ENCODE assay signal across 8 mouse cellular contexts in the genomic region with DNA sequence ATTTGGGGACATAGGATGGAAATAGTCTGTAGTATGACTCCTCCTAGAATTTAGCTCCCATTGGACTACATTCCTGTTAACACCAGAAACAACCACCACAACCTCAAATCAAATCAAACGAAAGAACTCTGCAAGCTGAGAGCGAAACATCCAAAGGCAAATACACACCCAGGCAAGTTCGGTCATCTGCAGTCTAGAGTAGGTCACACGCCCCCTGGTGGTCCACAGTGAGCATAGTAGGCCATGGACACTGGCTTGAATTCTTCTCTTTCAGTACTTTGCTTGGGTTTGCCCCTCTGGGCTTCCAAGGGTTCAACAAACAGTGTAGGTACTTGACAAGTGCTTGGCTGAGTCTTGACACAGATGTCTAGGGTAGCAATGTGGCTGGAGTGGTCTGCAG. TPM values are rescaled to one million over a fixed set of nuclear protein-coding genes. Genes with fewer than 3 reads are reported as not detected.
A peak's percentile ranks its signal among the peaks of the same experiment; 100 is the strongest.
DNase-seq lines count a peak whose midpoint lies in the region; ATAC-seq and TF ChIP-seq lines count a peak whose summit lies in the region.

No protein-coding gene starts in this region.

- no peak overlapping the region for H3K27ac ChIP-seq in embryonic facial prominence, embryonic 13.5 days
- H3K27ac ChIP-seq in heart, adult 2 months: no peak overlapping the region
- no peak overlapping the region for H3K27ac ChIP-seq in kidney, embryonic 15.5 days
- H3K27ac ChIP-seq in liver, embryonic 11.5 days (ENCODE audit: low read depth, low read length): no peak overlapping the region; the same call in 1 of the 2 replicates
- H3K27ac ChIP-seq in stomach, embryonic 16.5 days (ENCODE audit: low read length): no peak overlapping the region

- peak; percentile 38; the same call in 1 of the 2 replicates for TF ChIP-seq EP300 in heart, adult 2 months (IDR thresholded peaks at IDR 0.05; ENCODE audit: insufficient read depth, low read depth, low read length)

- H3K79me2 ChIP-seq in heart, adult 2 months (replicated peaks; ENCODE audit: control insufficient read depth, insufficient read depth, low read length): no peaks in the 10 kb centered on the region

- no peaks in the 10 kb centered on the region for H3K36me3 ChIP-seq in embryonic facial prominence, embryonic 13.5 days
- H3K36me3 ChIP-seq in heart, adult 2 months (ENCODE audit: control insufficient read depth, insufficient read depth, low read length): no peaks in the 10 kb centered on the region
- no peaks in the 10 kb centered on the region for H3K36me3 ChIP-seq in kidney, embryonic 15.5 days
- no peaks in the 10 kb centered on the region for H3K36me3 ChIP-seq in liver, embryonic 11.5 days (ENCODE audit: control insufficient read depth, insufficient read depth, low read length)
- H3K36me3 ChIP-seq in stomach, embryonic 16.5 days (ENCODE audit: control insufficient read depth, insufficient read depth, low read length): no peaks in the 10 kb centered on the region

- H3K9ac ChIP-seq in embryonic facial prominence, embryonic 13.5 days: no peak overlapping the region
- H3K9ac ChIP-seq in heart, adult 2 months (ENCODE audit: low read depth, low read length): no peak overlapping the region
- no peak overlapping the region for H3K9ac ChIP-seq in kidney, embryonic 15.5 days
- 0 out of 2 replicates have a peak overlapping the region, but pooled peaks have one; percentile 26 for H3K9ac ChIP-seq in liver, embryonic 11.5 days (ENCODE audit: low read depth, low read length)
- no peak overlapping the region for H3K9ac ChIP-seq in stomach, embryonic 16.5 days (ENCODE audit: low read length)

- 21% methylated on average over 4 of the region's 4 CpGs for WGBS in embryonic facial prominence, embryonic 13.5 days
- 5% methylated on average over 4 of the region's 4 CpGs for WGBS in heart, adult 2 months
- WGBS in kidney, embryonic 15.5 days: 24% methylated on average over 4 of the region's 4 CpGs
- WGBS in liver, embryonic 11.5 days: 16% methylated on average over 4 of the region's 4 CpGs
- 19% methylated on average over 4 of the region's 4 CpGs for WGBS in stomach, embryonic 16.5 days

- no peak for ATAC-seq in embryonic facial prominence, embryonic 13.5 days (ENCODE audit: insufficient number of reproducible peaks, insufficient read depth, low FRiP score, low TSS enrichment, low read depth)
- no peak for ATAC-seq in kidney, embryonic 15.5 days (replicated peaks; ENCODE audit: low FRiP score)
- ATAC-seq in liver, embryonic 11.5 days (replicated peaks; ENCODE audit: low FRiP score): peak; percentile 60
- ATAC-seq in stomach, embryonic 16.5 days (ENCODE audit: insufficient read depth, low FRiP score): peak; percentile 38; the same call in 1 of the 2 replicates

- TF ChIP-seq CTCF in heart, adult 2 months (IDR thresholded peaks at IDR 0.05): peak; percentile 94

- DNase-seq in B cell, adult 2 months: peak; percentile 85 to 87
- DNase-seq in adrenal gland, postnatal 25 days: peak; percentile 73
- DNase-seq in heart, adult 2 months: peak; percentile 64 to 74
- DNase-seq in liver, embryonic 11.5 days (ENCODE audit: low spot score): peak; percentile 58
- peak; percentile 87 for DNase-seq in naive thymus-derived CD4-positive, alpha-beta T cell, adult 2 months (ENCODE audit: low read depth)

- H3K4me2 ChIP-seq in embryonic facial prominence, embryonic 13.5 days: peak overlapping the region; percentile 36; the same call in 1 of the 2 replicates
- H3K4me2 ChIP-seq in kidney, embryonic 15.5 days: peak overlapping the region; percentile 35
- peak overlapping the region; percentile 61 for H3K4me2 ChIP-seq in liver, embryonic 11.5 days
- peak overlapping the region; percentile 36 for H3K4me2 ChIP-seq in stomach, embryonic 16.5 days (ENCODE audit: low read depth, low read length)

- H3K4me3 ChIP-seq in embryonic facial prominence, embryonic 13.5 days: no peak overlapping the region
- no peak overlapping the region for H3K4me3 ChIP-seq in heart, adult 2 months
- no peak overlapping the region for H3K4me3 ChIP-seq in kidney, embryonic 15.5 days (replicated peaks)
- H3K4me3 ChIP-seq in liver, embryonic 11.5 days (ENCODE audit: low read depth, low read length): peak overlapping the region; percentile 11; the same call in 1 of the 2 replicates
- H3K4me3 ChIP-seq in stomach, embryonic 16.5 days (replicated peaks; ENCODE audit: low read length): no peak overlapping the region

- no peaks in the 10 kb centered on the region for H3K27me3 ChIP-seq in embryonic facial prominence, embryonic 13.5 days
- no peaks in the 10 kb centered on the region for H3K27me3 ChIP-seq in heart, adult 2 months (ENCODE audit: control insufficient read depth, insufficient read depth, low read length)
- no peaks in the 10 kb centered on the region for H3K27me3 ChIP-seq in kidney, embryonic 15.5 days
- H3K27me3 ChIP-seq in liver, embryonic 11.5 days (replicated peaks; ENCODE audit: control insufficient read depth, insufficient read depth, low read length): no peaks in the 10 kb centered on the region
- H3K27me3 ChIP-seq in stomach, embryonic 16.5 days (ENCODE audit: control insufficient read depth, insufficient read depth, low read length): no peaks in the 10 kb centered on the region

- TF ChIP-seq POLR2A in heart, adult 2 months (IDR thresholded peaks at IDR 0.05; ENCODE audit: insufficient read depth, low read depth, low read length): no peak

- H3K9me3 ChIP-seq in embryonic facial prominence, embryonic 13.5 days: no peaks in the 10 kb centered on the region
- H3K9me3 ChIP-seq in kidney, embryonic 15.5 days (replicated peaks): no peaks in the 10 kb centered on the region
- H3K9me3 ChIP-seq in liver, embryonic 11.5 days (ENCODE audit: control insufficient read depth, low read length): no peaks in the 10 kb centered on the region
- H3K9me3 ChIP-seq in stomach, embryonic 16.5 days (replicated peaks; ENCODE audit: control insufficient read depth, low read length): no peaks in the 10 kb centered on the region

- H3K4me1 ChIP-seq in embryonic facial prominence, embryonic 13.5 days: 0 out of 2 replicates have a peak, but pooled peaks cover 12% of the 10 kb centered on the region
- H3K4me1 ChIP-seq in heart, adult 2 months (ENCODE audit: control insufficient read depth, insufficient read depth, low read length): peaks cover 3% of the 10 kb centered on the region
- H3K4me1 ChIP-seq in kidney, embryonic 15.5 days: peaks cover 6% of the 10 kb centered on the region
- H3K4me1 ChIP-seq in liver, embryonic 11.5 days (replicated peaks; ENCODE audit: control insufficient read depth, insufficient read depth, low read length): peaks cover 4% of the 10 kb centered on the region; the same call in 1 of the 2 replicates
- peaks cover 5% of the 10 kb centered on the region; the same call in 1 of the 2 replicates for H3K4me1 ChIP-seq in stomach, embryonic 16.5 days (ENCODE audit: control insufficient read depth, insufficient read depth, low read length)

- intact Hi-C loops in heart, adult 2 months (cut with DNase I): loop anchor here (1.0 to 5.0 kb wide), 3 partner anchors 145 to 336 kb away; a partner anchor contains a TSS

RNA-seq across cellular contexts. Expression of a gene that starts 6.4 kb away (rescaled TPM):
- 16.7 TPM in 1 of 2 replicates, not detected in the other for total RNA-seq in adrenal gland, postnatal 25 days (2021)
- polyA plus RNA-seq in embryonic facial prominence, embryonic 13.5 days (2015; fragmentation: Nextera tagmentation; extraction: Ambion mirVana): 4.2 TPM in 1 of 2 replicates, not detected in the other
- total RNA-seq in heart, adult 2 months (2021): not detected
- 0.04 and 0.38 TPM in 2 replicates for polyA plus RNA-seq in heart, adult 2 months (2012; rRNA removed)
- 1.4 and 3.6 TPM in 2 replicates for polyA plus RNA-seq in kidney, embryonic 15.5 days (2015; fragmentation: Nextera tagmentation; extraction: Ambion mirVana)
- polyA plus RNA-seq in liver, embryonic 11.5 days (2014; fragmentation: Nextera tagmentation; extraction: Ambion mirVana): 130 and 157 TPM in 2 replicates
- polyA plus RNA-seq in stomach, embryonic 16.5 days (2015; fragmentation: Nextera tagmentation; extraction: Ambion mirVana): 13.0 and 13.9 TPM in 2 replicates

RNA-seq across cellular contexts. Expression of a gene that starts 53.4 kb away (rescaled TPM):
- 22.2 and 33.3 TPM in 2 replicates for total RNA-seq in adrenal gland, postnatal 25 days (2021)
- 47.0 and 50.4 TPM in 2 replicates for polyA plus RNA-seq in embryonic facial prominence, embryonic 13.5 days (2015; fragmentation: Nextera tagmentation; extraction: Ambion mirVana)
- 10 to 100 TPM; 43.7 to 51.3 TPM for total RNA-seq in heart, adult 2 months (2021)
- 12.2 and 17.2 TPM in 2 replicates for polyA plus RNA-seq in heart, adult 2 months (2012; rRNA removed)
- polyA plus RNA-seq in kidney, embryonic 15.5 days (2015; fragmentation: Nextera tagmentation; extraction: Ambion mirVana): 46.9 and 50.2 TPM in 2 replicates
- polyA plus RNA-seq in liver, embryonic 11.5 days (2014; fragmentation: Nextera tagmentation; extraction: Ambion mirVana): 28.4 and 29.3 TPM in 2 replicates
- polyA plus RNA-seq in stomach, embryonic 16.5 days (2015; fragmentation: Nextera tagmentation; extraction: Ambion mirVana): 28.2 and 35.6 TPM in 2 replicates

Comparison
In these comparisons a context has a peak if more than half of its experiments do, and no peak if none do; other contexts are left out.
1. ATAC-seq: peak in liver, embryonic 11.5 days (single experiment) and stomach, embryonic 16.5 days (single experiment); none in embryonic facial prominence, embryonic 13.5 days (single experiment) and kidney, embryonic 15.5 days (single experiment).
2. Peak in every context shown above with its lines, with median percentiles within 50 percentile points of each other: DNase-seq and H3K4me2 ChIP-seq.